Mouse (Mus musculus): ENCODE data around the gene Ccdc85b. TPM values are rescaled to one million over a fixed set of nuclear protein-coding genes. Genes with fewer than 3 reads are reported as not detected.

Gene Ccdc85b
- polyA plus RNA-seq, 1 experiment from 2014 or later, result 11.0 TPM

DNA sequence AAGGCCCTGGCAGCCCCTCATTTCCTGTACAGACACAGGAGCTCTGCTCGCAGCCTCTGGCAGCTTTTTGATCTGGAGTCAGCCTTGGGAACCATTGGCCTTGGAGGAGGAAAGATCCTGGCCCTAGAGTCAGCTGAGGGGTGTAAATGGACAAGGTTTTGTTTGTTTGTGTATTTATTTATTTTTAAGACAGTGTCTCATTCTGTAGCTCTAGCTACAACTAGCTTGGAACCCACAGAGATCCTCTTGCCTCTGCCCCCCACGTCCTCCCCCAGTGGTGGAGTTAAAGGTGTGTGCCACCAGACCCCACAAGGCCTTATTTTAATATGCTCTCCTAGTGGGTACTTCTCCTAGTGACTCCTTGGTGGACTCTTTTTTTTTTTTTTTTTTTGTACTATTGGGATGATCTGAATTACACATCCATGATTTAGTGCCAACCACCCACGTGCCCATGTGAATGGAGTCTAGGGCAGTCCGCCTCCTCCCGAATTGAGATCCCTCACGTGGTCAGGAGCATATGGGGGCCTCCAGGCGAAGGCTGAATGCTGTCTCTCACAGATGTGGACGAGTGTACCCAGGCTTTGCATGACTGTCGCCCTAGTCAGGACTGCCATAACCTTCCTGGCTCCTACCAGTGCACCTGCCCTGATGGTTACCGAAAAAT lies 19.4 kb upstream of the Ccdc85b start:
- no peak overlapping the region for H3K4me3 ChIP-seq
- 85% methylated on average over 10 of the region's 10 CpGs for WGBS
- H3K27me3 ChIP-seq, result no peaks in the 10 kb centered on the region; the same call in 1 of the 2 replicates
- no peaks in the 10 kb centered on the region for H3K9me3 ChIP-seq (replicated peaks)
- H3K9ac ChIP-seq, result no peak overlapping the region
- H3K27ac ChIP-seq, result no peak overlapping the region
- peaks cover 24% of the 10 kb centered on the region for H3K4me1 ChIP-seq
- ATAC-seq (ENCODE audit: low FRiP score), result no peak
- H3K36me3 ChIP-seq, result peaks cover 29% of the 10 kb centered on the region
- no peak overlapping the region for H3K4me2 ChIP-seq (replicated peaks)

DNA sequence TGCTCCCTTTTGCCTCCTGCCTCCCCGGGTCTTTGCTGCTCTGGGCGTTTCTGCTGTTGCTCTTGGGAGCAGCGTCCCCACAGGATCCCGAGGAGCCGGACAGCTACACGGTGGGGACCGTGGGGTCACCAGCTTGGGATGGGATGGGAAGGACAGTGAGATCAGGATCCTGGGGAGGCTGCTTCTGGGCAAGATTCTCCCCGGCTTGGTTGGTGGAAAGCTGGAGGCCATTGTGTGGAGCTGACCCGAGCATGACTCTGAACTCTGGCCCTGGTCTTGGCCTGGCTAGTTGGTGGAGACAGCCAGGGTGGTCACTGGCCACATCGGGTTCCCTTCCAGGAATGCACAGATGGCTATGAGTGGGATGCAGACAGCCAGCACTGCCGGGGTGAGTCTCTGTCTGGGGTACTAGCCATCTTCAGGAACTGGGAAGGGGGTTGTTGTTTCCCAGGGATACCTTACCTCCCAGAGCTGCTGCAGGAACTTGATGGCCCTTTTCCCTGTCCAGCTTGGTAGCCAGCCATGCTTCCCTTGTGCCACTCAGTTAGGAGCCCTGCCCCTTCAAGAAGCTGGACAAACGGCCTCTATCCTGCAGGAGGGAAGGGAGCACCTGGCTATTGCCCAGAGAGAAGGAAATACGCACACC lies 17.5 kb upstream of the Ccdc85b start:
- Histone ChIP-seq H3K4me2 (replicated peaks) (peak overlapping the region; percentile 97), H3K36me3 (peaks cover 15% of the 10 kb centered on the region), H3K9ac (peak overlapping the region; percentile 76), H3K4me3 (peak overlapping the region; percentile 52), H3K4me1 (peaks cover 24% of the 10 kb centered on the region), H3K27me3 (no peaks in the 10 kb centered on the region; the same call in 1 of the 2 replicates), H3K27ac (peak overlapping the region; percentile 62), H3K9me3 (replicated peaks) (no peaks in the 10 kb centered on the region)
- WGBS, result 25% methylated on average over 13 of the region's 13 CpGs
- 0 out of 2 replicates have a peak, but pooled peaks have one; percentile 4 for ATAC-seq (ENCODE audit: low FRiP score)

DNA sequence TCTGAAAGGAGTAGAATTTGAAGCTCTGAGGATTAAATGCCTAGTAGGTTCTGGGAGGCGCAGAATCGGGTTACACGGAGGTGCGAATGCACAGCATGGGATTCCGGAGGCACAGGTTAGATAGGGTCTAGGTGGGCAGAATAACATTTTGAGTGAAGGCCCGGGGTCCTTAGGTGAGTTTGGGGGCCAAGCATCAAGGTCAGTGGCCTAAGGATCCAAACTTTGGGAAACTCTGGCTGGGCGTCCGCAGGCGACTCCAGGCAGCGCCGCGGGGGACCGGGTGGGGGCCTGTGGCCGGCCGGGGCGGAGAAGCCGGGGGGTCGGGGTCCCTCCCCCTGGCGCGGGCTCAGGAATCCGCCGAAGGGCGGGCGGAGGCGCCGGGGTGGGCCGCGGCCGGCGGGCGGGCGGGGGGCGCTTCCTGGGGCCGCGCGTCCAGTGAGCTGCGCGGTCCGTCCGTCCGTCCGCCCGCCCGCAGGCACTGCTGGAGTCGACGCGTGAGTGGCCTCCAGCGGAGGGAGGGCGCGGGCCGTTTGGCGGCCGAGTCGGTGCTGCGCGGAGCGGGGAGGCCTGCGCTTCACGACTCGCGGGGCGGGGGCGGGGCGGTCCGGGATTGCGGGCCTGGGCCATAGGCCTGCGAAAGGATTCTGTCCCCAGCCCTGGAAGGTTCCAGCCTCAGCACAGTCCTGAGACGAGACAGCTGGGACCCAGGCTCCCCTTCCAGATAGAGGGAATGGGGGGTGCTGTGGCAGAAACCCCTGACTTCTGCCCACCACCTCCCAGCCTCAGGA lies 16.8 kb upstream of the Ccdc85b start:
- Histone ChIP-seq H3K4me2 (replicated peaks) (peak overlapping the region; percentile 97), H3K27ac (peak overlapping the region; percentile 62), H3K36me3 (peaks cover 10% of the 10 kb centered on the region; the same call in 1 of the 2 replicates), H3K27me3 (no peaks in the 10 kb centered on the region; the same call in 1 of the 2 replicates), H3K9me3 (replicated peaks) (no peaks in the 10 kb centered on the region), H3K4me3 (peak overlapping the region; percentile 52), H3K9ac (peak overlapping the region; percentile 76), H3K4me1 (peaks cover 24% of the 10 kb centered on the region)
- peak; percentile 54; the same call in 1 of the 2 replicates for ATAC-seq (ENCODE audit: low FRiP score)
- WGBS, result 1% methylated on average over 51 of the region's 68 CpGs

DNA sequence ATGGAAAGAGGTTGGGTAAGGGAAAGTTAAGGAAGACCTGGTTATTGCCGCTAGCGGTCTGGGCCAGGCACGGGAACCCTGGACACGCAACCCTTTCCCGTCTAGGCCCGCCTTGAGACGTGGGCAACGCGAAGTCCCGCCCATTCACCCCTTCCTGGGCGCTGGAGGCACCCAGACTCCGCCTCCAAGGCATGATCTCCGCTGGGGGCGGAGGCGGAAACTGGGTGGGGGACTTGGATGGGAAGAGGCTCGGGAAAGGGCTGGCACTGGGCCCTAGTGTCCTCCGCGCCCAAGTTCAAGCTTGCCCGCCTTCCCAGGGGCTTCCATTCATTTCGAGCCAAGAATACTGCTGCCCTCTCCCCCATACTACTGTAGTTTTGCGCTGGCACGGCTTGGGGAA lies 16.0 kb upstream of the Ccdc85b start, which contains the start of gene Efemp2:
Gene Efemp2 (plus strand): TSS at position 235 of the 400 bp plus-strand sequence.
- Histone ChIP-seq H3K9me3 (replicated peaks) (no peaks in the 10 kb centered on the region), H3K4me3 (peak within 1 kb of the TSS; percentile 52), H3K4me2 (replicated peaks) (peak within 1 kb of the TSS; percentile 97), H3K4me1 (peaks cover 24% of the 10 kb centered on the region), H3K36me3 (peaks cover 3% of the 10 kb centered on the region; the same call in 1 of the 2 replicates), H3K27me3 (no peaks in the 10 kb centered on the region; the same call in 1 of the 2 replicates), H3K27ac (peak within 1 kb of the TSS; percentile 62), H3K9ac (peak within 1 kb of the TSS; percentile 76)
- ATAC-seq (ENCODE audit: low FRiP score), result peak; percentile 62
- WGBS, result under 1% methylated on average over 22 of the region's 22 CpGs

DNA sequence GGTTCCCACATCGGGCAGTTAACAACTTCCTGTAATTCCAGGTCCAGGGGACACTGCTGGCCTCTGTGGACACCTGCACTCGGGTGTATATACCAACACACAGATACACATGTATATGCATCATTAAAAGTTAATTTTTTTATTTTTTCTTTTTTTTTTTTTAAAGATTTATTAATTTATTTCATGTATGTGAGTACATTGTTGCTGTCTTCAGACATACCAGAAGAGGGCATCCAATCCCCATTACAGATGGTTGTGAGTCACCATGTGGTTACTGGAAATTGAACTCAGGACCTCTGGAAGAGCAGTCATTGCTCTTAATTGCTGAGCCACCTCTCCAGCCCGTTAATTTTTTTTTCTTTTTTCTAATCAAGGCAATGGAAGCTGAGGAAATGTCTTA lies 15.2 kb upstream of the Ccdc85b start:
- Histone ChIP-seq H3K4me3 (no peak overlapping the region), H3K27me3 (no peaks in the 10 kb centered on the region), H3K4me1 (peaks cover 24% of the 10 kb centered on the region), H3K4me2 (replicated peaks) (no peak overlapping the region), H3K9me3 (replicated peaks) (no peaks in the 10 kb centered on the region), H3K36me3 (0 out of 2 replicates have a peak, but pooled peaks cover 2% of the 10 kb centered on the region), H3K9ac (no peak overlapping the region), H3K27ac (no peak overlapping the region)
- no peak for ATAC-seq (ENCODE audit: low FRiP score)
- WGBS, result 76% methylated on average over 3 of the region's 3 CpGs

DNA sequence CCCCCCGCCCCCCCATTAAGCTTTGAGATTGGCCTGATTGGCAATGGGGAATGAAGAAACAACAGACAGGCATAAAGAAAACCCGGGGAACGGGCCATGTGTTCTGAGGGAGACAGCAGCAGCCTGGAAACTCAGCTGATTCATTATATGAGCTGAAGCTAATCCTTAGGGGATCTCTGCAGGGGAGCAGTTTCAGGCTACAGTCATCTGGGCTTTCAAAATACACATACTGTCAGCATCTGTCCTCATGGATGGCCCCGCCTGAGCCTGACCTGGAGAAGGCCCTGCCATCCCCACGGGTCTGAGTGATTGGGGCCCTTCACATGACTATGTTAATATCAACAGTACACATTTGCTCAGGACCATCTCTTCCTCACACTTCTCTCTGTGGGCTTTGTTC lies 14.2 kb upstream of the Ccdc85b start:
- 39% methylated on average over 5 of the region's 5 CpGs for WGBS
- ATAC-seq (ENCODE audit: low FRiP score), result no peak

DNA sequence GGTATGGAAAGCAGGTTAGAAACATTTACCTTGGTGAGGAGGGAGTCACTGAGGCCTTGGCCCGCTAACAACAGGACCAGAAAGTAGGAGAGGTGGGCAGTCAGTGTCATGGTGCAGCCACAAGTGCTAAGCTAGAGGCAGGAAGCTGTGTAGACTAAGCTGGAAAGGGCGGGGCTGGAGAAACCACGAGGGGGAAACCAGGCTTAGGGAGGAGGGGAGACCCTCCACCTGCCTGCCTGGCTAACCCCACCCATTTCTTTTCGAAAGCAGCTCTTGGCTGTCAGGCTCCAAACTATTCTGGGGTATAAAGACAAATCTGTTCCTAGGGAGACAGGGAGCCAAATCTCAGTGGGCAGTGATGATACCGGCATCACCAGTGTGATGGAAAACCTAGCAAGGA lies 10.7 kb upstream of the Ccdc85b start, which contains the start of gene Ctsw:
Gene Ctsw (minus strand): TSS at position 134 of the 400 bp plus-strand sequence.
- H3K4me3 ChIP-seq, result no peak within 1 kb of the TSS
- H3K9me3 ChIP-seq (replicated peaks), result no peaks in the 10 kb centered on the region
- peaks cover 10% of the 10 kb centered on the region for H3K4me1 ChIP-seq
- H3K4me2 ChIP-seq (replicated peaks), result no peak within 1 kb of the TSS
- no peaks in the 10 kb centered on the region for H3K27me3 ChIP-seq
- H3K27ac ChIP-seq, result no peak within 1 kb of the TSS
- H3K9ac ChIP-seq, result no peak within 1 kb of the TSS
- 61% methylated on average over 5 of the region's 5 CpGs for WGBS
- peaks cover 33% of the 10 kb centered on the region for H3K36me3 ChIP-seq
- no peak for ATAC-seq (ENCODE audit: low FRiP score)

More for the DNA sequence above, 14.2 kb upstream of the Ccdc85b start:
- Histone ChIP-seq H3K9ac (no peak overlapping the region), H3K4me3 (no peak overlapping the region), H3K36me3 (peaks cover 9% of the 10 kb centered on the region), H3K9me3 (replicated peaks) (no peaks in the 10 kb centered on the region), H3K4me2 (replicated peaks) (no peak overlapping the region), H3K4me1 (peaks cover 24% of the 10 kb centered on the region), H3K27me3 (no peaks in the 10 kb centered on the region), H3K27ac (no peak overlapping the region)

DNA sequence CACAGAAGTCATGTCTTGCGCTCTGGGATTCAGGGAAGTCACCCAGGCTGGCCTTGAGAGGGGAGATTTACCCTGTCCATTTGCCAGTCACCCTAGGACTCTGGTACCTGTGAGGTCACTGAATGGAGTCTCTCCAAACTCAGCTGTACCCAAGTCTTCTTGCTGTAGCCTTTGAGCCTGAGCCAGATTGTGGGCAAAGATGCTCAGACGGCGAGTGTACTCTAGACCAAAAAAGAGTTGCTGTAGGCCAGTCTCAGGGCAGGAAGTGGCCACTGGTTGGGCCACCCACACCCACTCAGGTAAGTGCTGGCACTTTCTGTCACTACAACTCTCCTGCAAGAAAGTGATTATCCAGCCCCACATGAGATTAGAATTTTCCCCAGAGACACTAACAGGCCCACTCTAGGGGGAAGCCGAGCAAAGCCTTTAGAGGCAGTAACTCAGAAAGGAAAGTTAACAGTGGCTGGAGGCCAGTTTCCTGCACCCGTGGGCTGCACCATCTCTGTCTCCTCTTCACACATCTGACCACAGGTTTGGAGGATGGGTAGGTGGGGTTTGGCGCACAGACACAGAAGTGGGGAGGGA lies 9.3 kb upstream of the Ccdc85b start:
- Histone ChIP-seq H3K36me3 (peaks cover 44% of the 10 kb centered on the region), H3K9me3 (replicated peaks) (no peaks in the 10 kb centered on the region), H3K9ac (no peak overlapping the region), H3K4me1 (peaks cover 10% of the 10 kb centered on the region), H3K27me3 (no peaks in the 10 kb centered on the region), H3K4me2 (replicated peaks) (no peak overlapping the region), H3K27ac (no peak overlapping the region), H3K4me3 (no peak overlapping the region)
- WGBS, result 92% methylated on average over 6 of the region's 6 CpGs
- no peak for ATAC-seq (ENCODE audit: low FRiP score)

DNA sequence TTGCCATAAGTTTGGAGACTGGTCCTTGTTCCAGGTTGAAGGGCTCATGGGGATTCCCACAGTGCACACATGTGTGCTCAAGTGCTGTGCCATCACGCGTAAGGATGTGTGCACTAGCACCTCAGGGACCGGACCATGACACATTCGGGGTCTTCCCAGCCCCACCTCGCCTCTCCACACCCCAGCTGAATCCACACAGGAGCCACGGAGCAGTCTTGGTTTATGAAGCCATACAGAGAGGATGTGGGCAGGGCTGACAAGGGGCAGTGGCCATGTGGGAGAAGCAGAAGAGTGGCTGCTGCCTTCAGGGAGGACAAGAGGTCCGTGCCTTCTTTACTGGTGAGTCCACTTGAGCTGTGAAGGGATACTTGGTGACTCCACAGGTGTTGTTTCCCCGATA lies 7.3 kb upstream of the Ccdc85b start:
- Histone ChIP-seq H3K9me3 (replicated peaks) (no peaks in the 10 kb centered on the region), H3K4me1 (peaks cover 20% of the 10 kb centered on the region), H3K9ac (no peak overlapping the region), H3K27me3 (no peaks in the 10 kb centered on the region), H3K4me2 (replicated peaks) (no peak overlapping the region), H3K36me3 (peaks cover 44% of the 10 kb centered on the region), H3K4me3 (no peak overlapping the region), H3K27ac (no peak overlapping the region)
- no peak for ATAC-seq (ENCODE audit: low FRiP score)
- 93% methylated on average over 8 of the region's 8 CpGs for WGBS

DNA sequence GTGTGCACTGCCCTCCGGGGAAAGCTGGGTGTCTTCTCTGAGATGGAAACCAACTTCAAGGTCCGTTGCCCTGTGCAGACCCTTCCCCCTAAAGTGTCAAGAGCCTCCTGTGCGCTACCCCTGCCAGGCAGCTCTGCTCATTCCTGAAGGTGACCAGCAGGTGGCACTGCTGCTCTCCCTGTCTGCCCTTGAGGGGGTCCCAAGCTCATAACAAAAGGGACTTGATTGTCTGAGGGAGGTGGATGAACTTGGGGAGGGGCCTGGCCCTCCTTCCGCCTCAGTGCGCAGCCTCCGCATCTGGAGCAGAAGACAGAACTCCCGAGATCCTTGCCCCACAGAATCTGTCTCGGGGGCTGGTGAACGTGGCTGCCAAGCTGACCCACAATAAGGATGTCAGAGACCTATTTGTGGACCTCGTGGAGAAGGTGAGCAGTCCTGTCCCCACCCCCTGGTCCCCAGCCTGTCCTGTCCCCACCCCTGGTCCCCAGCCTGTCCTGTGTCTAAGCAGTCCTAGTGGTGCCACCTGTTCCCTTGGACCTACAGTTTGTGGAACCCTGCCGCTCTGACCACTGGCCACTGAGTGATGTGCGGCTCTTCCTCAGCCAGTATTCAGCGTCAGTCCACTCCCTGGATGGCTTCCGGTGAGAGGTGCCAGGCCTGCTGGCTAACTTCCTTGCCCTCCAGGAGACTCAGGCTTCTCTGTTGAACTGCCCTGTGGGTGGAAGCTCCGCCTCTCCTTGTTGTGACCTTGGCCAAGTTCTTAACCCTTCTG lies 6.3 kb upstream of the Ccdc85b start:
- H3K27me3 ChIP-seq, result peaks cover 5% of the 10 kb centered on the region; the same call in 1 of the 2 replicates
- 40% methylated on average over 15 of the region's 15 CpGs for WGBS
- H3K4me2 ChIP-seq (replicated peaks), result peak overlapping the region; percentile 48
- H3K4me1 ChIP-seq, result peaks cover 23% of the 10 kb centered on the region
- ATAC-seq (ENCODE audit: low FRiP score), result peak; percentile 57
- H3K36me3 ChIP-seq, result peaks cover 44% of the 10 kb centered on the region
- H3K9ac ChIP-seq, result peak overlapping the region; percentile 51
- H3K27ac ChIP-seq, result 0 out of 2 replicates have a peak overlapping the region, but pooled peaks have one; percentile 25
- peak overlapping the region; percentile 21 for H3K4me3 ChIP-seq
- H3K9me3 ChIP-seq (replicated peaks), result no peaks in the 10 kb centered on the region

DNA sequence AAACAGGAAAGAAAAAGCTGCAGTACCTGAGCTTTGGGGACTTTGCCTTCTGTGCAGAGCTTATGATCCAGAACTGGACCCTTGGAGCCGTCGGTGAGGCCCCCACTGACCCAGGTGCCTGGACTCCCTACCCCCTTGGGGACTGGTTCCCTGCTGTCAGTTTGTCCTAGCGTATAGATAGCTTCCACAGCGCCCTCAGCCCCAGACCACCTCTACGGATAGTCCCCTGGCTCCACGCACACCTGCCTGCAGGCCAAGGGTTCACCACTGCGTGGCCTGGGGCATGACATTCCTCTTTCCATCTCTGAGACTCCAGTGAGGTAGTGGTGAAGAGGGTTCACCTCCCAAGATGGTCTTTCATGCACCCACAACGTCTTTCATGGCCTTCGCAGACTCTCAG lies 5.5 kb upstream of the Ccdc85b start:
- no peak for ATAC-seq (ENCODE audit: low FRiP score)
- Histone ChIP-seq H3K4me2 (replicated peaks) (no peak overlapping the region), H3K9me3 (replicated peaks) (no peaks in the 10 kb centered on the region), H3K4me1 (peaks cover 23% of the 10 kb centered on the region), H3K27me3 (peaks cover 11% of the 10 kb centered on the region; the same call in 1 of the 2 replicates), H3K27ac (no peak overlapping the region), H3K36me3 (peaks cover 44% of the 10 kb centered on the region), H3K9ac (no peak overlapping the region), H3K4me3 (0 out of 2 replicates have a peak overlapping the region, but pooled peaks have one; percentile 5)
- 87% methylated on average over 9 of the region's 9 CpGs for WGBS
